Mouse (Mus musculus) spleen, adult 2 months (tissue): ENCODE results near the gene Cc2d2b.
A peak's percentile ranks its signal among the peaks of the same experiment; 100 is the strongest.

Experiments used
- CTCF ChIP-seq: fragments of 200-500 bp; IDR thresholded peaks from 2 replicates; pipeline ENCODE4 v1.5.1; 2011; ENCODE audit warnings: mild to moderate bottlenecking, inconsistent platforms; ENCODE audit not compliant: insufficient read depth, insufficient read length, insufficient replicate concordance; ENCODE audit errors: extremely low read depth
- POLR2A ChIP-seq: fragments of 200-500 bp; IDR thresholded peaks from 2 replicates; pipeline ENCODE4 v1.6.1; 2011; ENCODE audit warnings: low read depth, low read length, inconsistent platforms

GRCm38 (mm10) chr19:40818764-40819163 is 70.2 kb downstream of the Cc2d2b start:
- TF ChIP-seq POLR2A, result no peak
- peak; percentile 25; the same call in 1 of the 2 replicates for TF ChIP-seq CTCF
